Mouse (Mus musculus) thymus, adult 2 months (tissue): ENCODE data around the gene Mdfi.

Experiments used
- CTCF ChIP-seq: fragments of 200-500 bp; IDR thresholded peaks from 2 replicates; pipeline ENCODE4 v1.5.1; 2012; ENCODE audit warnings: mild to moderate bottlenecking, control low read depth, low read length, moderate library complexity, borderline replicate concordance; ENCODE audit not compliant: control insufficient read depth, poor library complexity, insufficient read depth; ENCODE audit errors: extremely low read depth
- POLR2A ChIP-seq: fragments of 200-500 bp; IDR thresholded peaks from 2 replicates; pipeline ENCODE4 v1.6.1; 2012; ENCODE audit warnings: mild to moderate bottlenecking, low read length, control low read depth, moderate library complexity; ENCODE audit not compliant: control insufficient read depth, poor library complexity, insufficient read depth; ENCODE audit errors: extremely low read depth

DNA sequence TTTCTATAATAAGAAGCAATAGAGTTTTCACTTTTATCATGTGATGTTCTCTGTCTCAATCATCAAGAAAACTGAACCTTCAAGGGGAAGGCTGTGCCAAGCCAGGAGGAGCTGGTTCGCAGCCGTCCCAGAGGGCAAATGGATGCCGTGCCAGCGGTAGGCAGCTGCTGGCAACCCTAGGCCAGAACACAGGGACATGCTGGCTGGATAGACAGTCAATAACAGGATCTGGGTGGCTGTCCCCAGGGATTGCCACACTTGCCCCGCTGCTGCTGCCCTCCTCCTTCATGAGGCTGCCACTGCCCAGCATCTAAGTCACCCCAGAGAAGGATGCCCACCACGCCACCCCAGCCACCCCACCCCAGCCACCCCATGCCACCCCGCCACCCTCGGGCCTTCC, 7.0 kb upstream of the Mdfi start:
- no peak for TF ChIP-seq CTCF
- TF ChIP-seq POLR2A = no peak
